Mouse (Mus musculus): ENCODE data around the gene Macrod1. TPM values are rescaled to one million over a fixed set of nuclear protein-coding genes. Genes with fewer than 3 reads are reported as not detected.

Macrod1 gene
- polyA plus RNA-seq, 1 experiment from 2014 or later: 5.5 TPM

DNA sequence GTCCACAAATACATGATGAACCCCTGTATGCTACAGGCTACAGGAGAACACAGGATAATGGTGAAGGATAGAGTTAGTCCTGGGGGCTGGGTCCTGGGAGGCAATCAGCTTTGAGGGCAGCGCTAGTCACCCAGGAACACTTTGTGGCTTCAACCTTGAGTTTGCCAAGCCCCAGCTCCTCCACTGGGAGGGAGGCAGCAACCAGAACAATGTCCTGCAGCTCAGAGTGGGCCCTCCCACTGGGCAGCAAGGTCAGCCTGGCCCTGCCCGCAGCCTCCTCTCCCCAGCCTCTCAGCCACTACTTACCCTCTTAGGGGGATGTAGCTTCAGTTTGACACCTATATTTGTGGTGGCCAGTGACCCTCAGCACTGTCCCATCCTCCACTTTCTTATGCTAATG is 111.8 kb downstream of the Macrod1 start:
- 6% methylated on average over 2 of the region's 2 CpGs for WGBS
- Histone ChIP-seq H3K9ac (no peak overlapping the region), H3K9me3 (no peaks in the 10 kb centered on the region), H3K4me3 (no peak overlapping the region), H3K27ac (replicated peaks) (no peak overlapping the region), H3K4me1 (replicated peaks) (peaks cover 39% of the 10 kb centered on the region), H3K4me2 (no peak overlapping the region), H3K27me3 (0 out of 2 replicates have a peak, but pooled peaks cover 4% of the 10 kb centered on the region), H3K36me3 (no peaks in the 10 kb centered on the region)
- no peak for ATAC-seq (ENCODE audit: low FRiP score, low read depth)

DNA sequence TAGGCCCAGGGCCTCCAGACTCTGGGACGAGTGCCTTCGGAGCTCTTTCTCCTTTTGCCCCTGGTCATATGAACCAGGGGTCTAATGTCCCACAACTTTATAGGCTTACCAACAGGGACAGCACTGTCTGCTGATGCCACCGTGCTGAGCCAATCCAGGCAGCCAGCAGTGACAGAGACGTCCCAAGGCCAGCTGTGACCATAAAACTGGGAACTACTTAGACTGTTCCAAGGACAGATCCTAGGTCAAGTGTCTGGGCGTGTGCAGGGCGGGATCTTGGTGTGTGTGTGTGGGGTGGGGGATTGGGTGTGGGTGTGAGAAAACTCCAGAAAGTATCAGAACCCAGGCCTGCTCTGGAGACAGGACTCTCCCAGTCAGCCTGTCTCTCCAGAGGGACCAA is 114.3 kb downstream of the Macrod1 start:
- no peak overlapping the region for H3K27ac ChIP-seq (replicated peaks)
- no peak overlapping the region for H3K9ac ChIP-seq
- H3K4me2 ChIP-seq: no peak overlapping the region
- ATAC-seq (ENCODE audit: low FRiP score, low read depth): no peak
- H3K9me3 ChIP-seq: no peaks in the 10 kb centered on the region
- no peaks in the 10 kb centered on the region for H3K36me3 ChIP-seq
- WGBS: 73% methylated on average over 6 of the region's 6 CpGs
- H3K27me3 ChIP-seq: 0 out of 2 replicates have a peak, but pooled peaks cover 4% of the 10 kb centered on the region
- no peak overlapping the region for H3K4me3 ChIP-seq
- peaks cover 22% of the 10 kb centered on the region for H3K4me1 ChIP-seq (replicated peaks)

DNA sequence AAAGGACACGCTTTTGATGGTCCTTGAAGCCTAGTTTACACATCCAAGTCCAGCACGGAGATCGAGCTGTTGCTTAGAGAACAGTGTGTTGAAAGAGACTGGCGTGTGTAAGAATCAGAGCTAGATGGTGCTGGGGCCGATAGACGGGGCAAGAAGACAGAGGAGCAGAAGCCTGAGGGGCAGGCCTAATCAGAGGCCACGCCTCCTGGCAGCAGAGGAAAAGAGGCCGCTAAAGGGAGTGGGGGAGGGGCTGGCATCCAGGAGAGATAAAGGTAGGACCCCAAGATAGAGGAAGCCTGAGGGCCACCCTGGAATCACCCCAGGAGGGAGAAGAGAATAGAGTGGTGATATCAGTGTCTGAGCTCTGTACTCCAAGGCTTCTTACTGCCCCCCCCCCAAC is 114.8 kb downstream of the Macrod1 start:
- Histone ChIP-seq H3K9me3 (no peaks in the 10 kb centered on the region), H3K27ac (replicated peaks) (no peak overlapping the region), H3K9ac (no peak overlapping the region), H3K4me1 (replicated peaks) (peaks cover 23% of the 10 kb centered on the region), H3K4me3 (no peak overlapping the region), H3K36me3 (no peaks in the 10 kb centered on the region), H3K4me2 (no peak overlapping the region), H3K27me3 (0 out of 2 replicates have a peak, but pooled peaks cover 4% of the 10 kb centered on the region)
- WGBS: 7% methylated on average over 8 of the region's 8 CpGs
- no peak for ATAC-seq (ENCODE audit: low FRiP score, low read depth)

DNA sequence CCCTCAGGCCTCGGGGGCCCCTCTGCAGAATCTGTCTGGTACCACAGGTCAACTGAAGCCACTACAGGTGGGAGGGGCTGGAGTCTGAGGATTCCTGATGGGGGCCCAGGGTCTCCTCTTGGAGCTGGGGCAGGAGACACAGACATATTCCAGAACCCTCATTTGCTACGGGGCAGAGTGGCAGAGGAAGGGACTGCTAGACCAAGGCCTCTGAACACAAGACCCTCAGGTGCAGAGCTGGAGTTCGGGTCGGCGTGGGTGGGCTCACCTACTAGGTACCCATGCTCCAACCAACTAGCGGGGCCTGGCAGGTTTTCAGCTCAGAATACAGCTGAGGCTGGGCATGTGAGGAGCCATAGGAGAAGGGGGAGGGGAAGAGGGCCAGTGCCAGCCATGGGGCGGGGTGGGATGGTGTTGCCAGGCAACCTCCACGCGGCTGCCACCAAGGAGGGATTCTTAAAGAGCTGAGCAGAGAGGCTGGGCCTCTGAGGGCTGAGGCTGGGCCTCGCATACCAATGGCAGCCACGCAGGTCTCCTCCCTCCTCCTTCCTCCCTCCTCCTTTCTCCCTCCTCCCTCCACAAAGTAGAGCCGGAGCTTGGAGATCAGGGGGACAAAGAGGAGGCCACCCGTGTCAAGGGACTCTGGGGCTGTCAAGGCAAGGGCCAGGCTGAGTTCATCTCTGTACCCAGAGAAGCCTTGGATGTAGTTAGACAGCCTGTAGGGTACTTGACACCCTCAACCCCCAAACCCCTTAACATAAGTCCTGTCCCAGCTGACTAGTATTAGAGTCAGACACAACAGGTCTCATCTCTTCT is 115.6 kb downstream of the Macrod1 start:
- peak; percentile 92 for ATAC-seq (ENCODE audit: low FRiP score, low read depth)
- no peaks in the 10 kb centered on the region for H3K36me3 ChIP-seq
- peak overlapping the region; percentile 1; the same call in 1 of the 2 replicates for H3K4me2 ChIP-seq
- no peaks in the 10 kb centered on the region for H3K9me3 ChIP-seq
- H3K27me3 ChIP-seq: peaks cover 4% of the 10 kb centered on the region; the same call in 1 of the 2 replicates
- no peak overlapping the region for H3K9ac ChIP-seq
- WGBS: 7% methylated on average over 13 of the region's 13 CpGs
- no peak overlapping the region for H3K27ac ChIP-seq (replicated peaks)
- H3K4me3 ChIP-seq: no peak overlapping the region
- H3K4me1 ChIP-seq (replicated peaks): peaks cover 25% of the 10 kb centered on the region

DNA sequence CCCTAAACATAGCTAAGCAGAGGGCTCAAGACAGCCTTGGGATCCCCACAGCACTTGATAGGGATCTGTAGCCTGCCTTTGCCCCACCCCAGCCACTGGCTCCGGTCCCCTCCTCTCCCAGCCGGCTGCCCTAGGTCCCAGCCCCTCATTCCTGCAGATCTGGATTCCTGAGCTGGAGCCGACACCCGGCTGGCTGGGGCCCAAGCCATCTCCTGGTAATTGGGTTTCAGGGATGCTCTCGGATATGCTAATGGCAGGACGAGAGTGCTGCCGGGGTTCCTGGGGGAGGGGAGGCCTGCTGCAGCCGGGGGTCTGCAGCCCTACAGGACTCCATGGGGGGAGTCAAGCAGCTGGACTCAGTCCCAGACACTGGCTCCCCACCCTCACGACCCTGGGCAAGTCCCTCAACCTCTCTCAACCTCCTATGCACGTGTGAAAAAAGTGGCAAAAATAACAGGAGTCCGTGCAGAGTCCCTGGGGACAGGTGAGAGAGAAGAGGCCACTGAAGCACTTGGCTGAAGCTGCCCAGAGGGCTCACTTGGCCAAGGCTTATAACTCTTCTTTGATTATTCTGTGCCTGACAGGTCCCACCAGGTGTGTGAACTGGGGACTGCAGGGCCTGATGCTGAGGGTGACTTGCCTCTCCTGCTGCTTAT is 119.6 kb downstream of the Macrod1 start:
- H3K4me1 ChIP-seq (replicated peaks): peaks cover 41% of the 10 kb centered on the region
- no peaks in the 10 kb centered on the region for H3K9me3 ChIP-seq
- H3K36me3 ChIP-seq: no peaks in the 10 kb centered on the region
- no peak for ATAC-seq (ENCODE audit: low FRiP score, low read depth)
- H3K4me2 ChIP-seq: no peak overlapping the region
- 11% methylated on average over 11 of the region's 11 CpGs for WGBS
- H3K27me3 ChIP-seq: peaks cover 15% of the 10 kb centered on the region
- H3K9ac ChIP-seq: no peak overlapping the region
- H3K4me3 ChIP-seq: no peak overlapping the region
- H3K27ac ChIP-seq (replicated peaks): no peak overlapping the region

DNA sequence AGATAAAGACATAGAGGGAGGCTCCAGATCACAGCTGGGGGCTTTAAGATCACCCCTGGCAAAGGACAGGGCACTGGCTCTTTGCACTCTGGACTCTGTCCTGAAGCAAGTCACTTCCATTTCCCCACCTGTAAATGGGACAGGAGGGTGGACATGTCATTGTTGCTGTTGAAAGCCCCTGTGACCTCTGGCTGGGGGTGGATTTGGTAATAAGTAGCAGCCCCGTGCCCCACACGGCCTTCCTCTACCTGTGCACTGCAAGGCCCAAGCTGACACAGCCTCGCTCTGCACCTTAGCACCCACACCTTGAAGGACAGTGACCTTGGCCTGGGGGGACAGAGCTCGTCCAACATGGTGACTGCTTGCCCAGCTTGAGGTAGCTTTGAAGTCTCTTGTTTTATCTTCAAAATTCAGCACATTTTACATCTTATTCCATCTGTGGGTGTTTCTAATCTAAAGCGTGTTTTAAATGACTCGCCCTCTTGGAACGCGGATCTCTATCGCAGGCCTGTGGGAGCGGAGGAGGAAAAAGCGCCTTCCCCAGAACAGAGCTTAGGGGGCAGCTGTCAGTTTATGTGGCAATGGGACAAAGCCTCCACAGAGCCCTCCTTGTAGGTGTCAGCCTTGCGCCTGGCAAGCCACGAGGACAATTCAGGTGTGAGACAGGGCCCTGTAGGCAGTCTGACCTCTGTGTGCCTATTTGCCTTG is 121.3 kb downstream of the Macrod1 start:
- Histone ChIP-seq H3K36me3 (no peaks in the 10 kb centered on the region), H3K4me2 (no peak overlapping the region), H3K27me3 (peaks cover 18% of the 10 kb centered on the region), H3K4me3 (no peak overlapping the region), H3K4me1 (replicated peaks) (peaks cover 41% of the 10 kb centered on the region), H3K9me3 (no peaks in the 10 kb centered on the region), H3K27ac (replicated peaks) (no peak overlapping the region), H3K9ac (no peak overlapping the region)
- 60% methylated on average over 13 of the region's 13 CpGs for WGBS
- ATAC-seq (ENCODE audit: low FRiP score, low read depth): no peak

DNA sequence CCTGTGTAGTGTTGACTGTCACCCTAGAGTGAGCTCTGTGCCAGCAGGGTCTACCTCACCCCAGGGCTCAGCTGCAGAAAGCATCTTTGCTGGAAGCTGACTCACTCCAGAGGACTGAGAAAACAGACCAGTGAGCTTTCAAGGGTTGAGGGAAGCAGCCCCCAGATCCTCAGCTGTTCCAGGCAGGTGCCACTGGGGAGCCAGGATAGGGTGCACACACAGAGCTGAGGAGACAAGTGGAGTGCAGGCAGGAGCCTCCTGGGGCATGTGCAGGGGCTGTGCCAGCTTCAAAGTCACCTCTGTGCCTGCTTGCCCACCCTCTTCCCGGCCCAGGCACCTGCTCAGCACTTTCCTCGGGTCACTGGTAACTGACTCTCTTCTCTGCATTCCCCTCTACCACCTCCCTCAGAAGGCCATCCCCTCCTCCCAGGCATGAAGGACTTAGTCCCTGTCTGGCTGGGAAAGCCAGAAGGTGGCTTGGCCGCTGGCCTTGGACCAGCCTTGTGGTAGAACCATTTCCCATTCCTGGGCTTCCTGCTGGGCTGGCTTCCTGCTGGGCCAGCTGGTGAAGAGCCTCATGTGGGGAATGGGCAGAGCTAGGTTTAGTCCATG is 122.3 kb downstream of the Macrod1 start:
- H3K4me2 ChIP-seq: no peak overlapping the region
- H3K9me3 ChIP-seq: no peaks in the 10 kb centered on the region
- ATAC-seq (ENCODE audit: low FRiP score, low read depth): no peak
- H3K27me3 ChIP-seq: peaks cover 22% of the 10 kb centered on the region
- no peaks in the 10 kb centered on the region for H3K36me3 ChIP-seq
- H3K4me3 ChIP-seq: no peak overlapping the region
- WGBS: 51% methylated on average over 3 of the region's 3 CpGs
- H3K9ac ChIP-seq: no peak overlapping the region
- H3K27ac ChIP-seq (replicated peaks): no peak overlapping the region
- H3K4me1 ChIP-seq (replicated peaks): peaks cover 47% of the 10 kb centered on the region

DNA sequence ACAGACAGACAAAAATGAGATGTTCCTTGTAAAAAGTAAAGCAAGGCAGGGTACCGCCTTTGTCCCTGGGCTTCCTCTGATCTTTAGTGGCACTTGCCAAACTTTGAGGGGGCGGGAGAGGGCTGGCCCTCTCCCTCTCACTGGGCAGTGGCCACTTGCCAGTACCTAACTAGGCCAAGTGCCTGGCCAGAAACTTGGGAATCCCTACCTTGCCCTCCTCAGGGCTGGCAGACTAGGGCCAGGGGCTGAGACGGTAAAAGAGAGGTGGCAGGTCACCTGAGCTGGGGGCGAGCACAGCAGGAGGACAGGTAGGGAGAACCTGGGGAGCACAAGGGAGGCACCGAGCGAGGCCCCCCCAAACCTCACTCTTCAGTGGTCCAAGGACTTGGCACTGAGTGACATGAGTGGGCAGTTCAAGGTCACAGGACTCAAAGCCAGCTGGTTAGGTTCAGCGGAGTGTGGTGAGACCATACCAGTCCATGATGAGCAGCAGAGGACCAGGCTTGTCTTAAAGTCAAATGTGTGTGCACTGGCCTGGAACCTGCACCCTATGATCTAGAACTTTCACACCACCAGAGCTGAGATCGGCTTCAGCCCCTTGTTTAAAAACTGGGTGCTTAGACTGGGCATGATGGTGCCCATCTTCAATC is 124.3 kb downstream of the Macrod1 start:
- H3K4me1 ChIP-seq (replicated peaks): peaks cover 54% of the 10 kb centered on the region
- no peak for ATAC-seq (ENCODE audit: low FRiP score, low read depth)
- H3K9ac ChIP-seq: no peak overlapping the region
- H3K27me3 ChIP-seq: peaks cover 33% of the 10 kb centered on the region
- no peaks in the 10 kb centered on the region for H3K9me3 ChIP-seq
- H3K27ac ChIP-seq (replicated peaks): no peak overlapping the region
- H3K36me3 ChIP-seq: no peaks in the 10 kb centered on the region
- no peak overlapping the region for H3K4me3 ChIP-seq
- H3K4me2 ChIP-seq: no peak overlapping the region
- 74% methylated on average over 8 of the region's 8 CpGs for WGBS

DNA sequence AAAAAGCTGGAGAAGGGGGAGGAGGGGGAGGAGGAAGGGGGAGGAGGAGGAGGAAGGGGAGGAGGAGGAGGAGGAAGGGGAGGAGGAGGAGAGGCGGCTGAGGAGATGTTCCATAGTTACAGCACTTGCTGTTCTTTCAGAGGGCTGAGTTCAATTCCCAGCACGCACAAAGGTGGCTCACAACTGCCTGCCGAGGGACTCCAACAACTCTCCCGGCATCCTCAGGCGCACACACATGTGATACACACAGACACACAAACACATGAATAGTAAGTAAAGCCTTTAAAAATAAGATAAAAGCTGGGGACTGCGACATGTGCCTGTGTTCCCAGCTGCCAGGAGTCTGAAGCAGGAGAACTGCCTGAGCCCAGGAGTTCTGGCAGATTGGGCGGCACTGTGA is 124.9 kb downstream of the Macrod1 start:
- H3K9ac ChIP-seq: no peak overlapping the region
- no peaks in the 10 kb centered on the region for H3K9me3 ChIP-seq
- 56% methylated on average over 7 of the region's 7 CpGs for WGBS
- H3K4me1 ChIP-seq (replicated peaks): peaks cover 54% of the 10 kb centered on the region
- H3K27ac ChIP-seq (replicated peaks): no peak overlapping the region
- H3K27me3 ChIP-seq: peaks cover 39% of the 10 kb centered on the region
- no peak overlapping the region for H3K4me3 ChIP-seq
- no peak for ATAC-seq (ENCODE audit: low FRiP score, low read depth)
- H3K36me3 ChIP-seq: no peaks in the 10 kb centered on the region
- H3K4me2 ChIP-seq: no peak overlapping the region

DNA sequence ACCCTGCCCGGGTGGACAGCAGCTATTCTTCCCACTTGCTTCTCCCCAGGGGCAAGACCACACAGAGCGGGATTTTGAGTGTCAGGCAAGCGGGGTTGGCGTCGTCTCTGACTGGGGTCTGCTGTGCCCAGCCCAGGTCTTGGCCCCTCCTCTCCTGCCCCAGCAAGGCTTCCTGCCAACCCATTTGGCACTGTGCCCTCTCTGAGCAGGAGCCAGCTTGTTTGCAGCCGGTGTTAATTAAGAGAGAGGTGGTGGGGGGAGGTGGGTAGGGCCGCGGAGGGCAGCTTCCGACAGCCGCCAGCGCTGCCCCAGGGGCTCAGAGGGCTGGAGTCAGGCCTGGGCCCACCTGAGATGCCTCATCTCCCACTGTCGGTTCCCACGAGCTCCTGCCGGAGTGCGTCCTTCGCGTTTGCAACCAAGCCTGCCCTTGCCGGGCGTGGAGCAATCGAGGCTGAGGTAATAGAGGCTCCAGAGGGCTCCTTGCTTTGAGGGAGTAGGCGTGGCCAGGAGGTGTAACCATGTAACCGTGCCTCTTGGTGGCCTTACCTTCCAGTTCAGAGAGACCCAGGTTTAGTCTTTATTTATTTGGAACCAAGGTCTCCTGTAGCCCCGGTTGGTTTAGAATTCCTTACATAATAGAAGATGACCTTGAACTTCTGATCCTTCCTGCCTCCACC is 125.8 kb downstream of the Macrod1 start:
- peaks cover 45% of the 10 kb centered on the region for H3K27me3 ChIP-seq

DNA sequence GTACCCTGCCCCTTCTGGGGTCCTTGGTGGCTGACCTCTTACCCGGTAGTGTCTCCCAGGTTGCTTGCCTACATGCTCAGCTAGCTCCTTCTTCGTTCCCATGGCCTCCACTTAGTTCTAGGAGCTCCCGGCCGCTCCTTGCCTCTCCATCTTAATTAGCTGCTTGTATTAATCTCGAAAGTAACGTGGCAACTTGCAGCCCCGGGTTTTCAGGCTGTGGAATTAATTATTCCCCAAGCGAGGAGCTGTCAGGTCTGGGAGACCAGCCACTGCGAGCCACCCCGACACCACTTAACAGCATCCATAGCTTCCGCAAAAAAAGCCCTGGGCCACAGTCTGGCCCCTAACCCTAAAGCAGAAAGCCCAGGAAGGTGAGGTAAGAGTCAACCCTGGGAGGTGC is 126.8 kb downstream of the Macrod1 start:
- H3K36me3 ChIP-seq: no peaks in the 10 kb centered on the region
- H3K4me1 ChIP-seq (replicated peaks): peaks cover 53% of the 10 kb centered on the region
- no peak overlapping the region for H3K9ac ChIP-seq
- 33% methylated on average over 11 of the region's 11 CpGs for WGBS
- no peak for ATAC-seq (ENCODE audit: low FRiP score, low read depth)
- peaks cover 52% of the 10 kb centered on the region for H3K27me3 ChIP-seq
- H3K4me3 ChIP-seq: no peak overlapping the region
- no peak overlapping the region for H3K27ac ChIP-seq (replicated peaks)
- H3K4me2 ChIP-seq: no peak overlapping the region
- H3K9me3 ChIP-seq: no peaks in the 10 kb centered on the region

More for the DNA sequence above, 125.8 kb downstream of the Macrod1 start:
- 6% methylated on average over 23 of the region's 23 CpGs for WGBS
- Histone ChIP-seq H3K9ac (no peak overlapping the region), H3K4me1 (replicated peaks) (peaks cover 53% of the 10 kb centered on the region), H3K27ac (replicated peaks) (no peak overlapping the region), H3K9me3 (no peaks in the 10 kb centered on the region), H3K4me2 (peak overlapping the region; percentile 26), H3K4me3 (no peak overlapping the region), H3K36me3 (no peaks in the 10 kb centered on the region)
- peak; percentile 75 for ATAC-seq (ENCODE audit: low FRiP score, low read depth)
